Mouse (Mus musculus): Measurements from ENCODE around the gene Tmem262.

DNA sequence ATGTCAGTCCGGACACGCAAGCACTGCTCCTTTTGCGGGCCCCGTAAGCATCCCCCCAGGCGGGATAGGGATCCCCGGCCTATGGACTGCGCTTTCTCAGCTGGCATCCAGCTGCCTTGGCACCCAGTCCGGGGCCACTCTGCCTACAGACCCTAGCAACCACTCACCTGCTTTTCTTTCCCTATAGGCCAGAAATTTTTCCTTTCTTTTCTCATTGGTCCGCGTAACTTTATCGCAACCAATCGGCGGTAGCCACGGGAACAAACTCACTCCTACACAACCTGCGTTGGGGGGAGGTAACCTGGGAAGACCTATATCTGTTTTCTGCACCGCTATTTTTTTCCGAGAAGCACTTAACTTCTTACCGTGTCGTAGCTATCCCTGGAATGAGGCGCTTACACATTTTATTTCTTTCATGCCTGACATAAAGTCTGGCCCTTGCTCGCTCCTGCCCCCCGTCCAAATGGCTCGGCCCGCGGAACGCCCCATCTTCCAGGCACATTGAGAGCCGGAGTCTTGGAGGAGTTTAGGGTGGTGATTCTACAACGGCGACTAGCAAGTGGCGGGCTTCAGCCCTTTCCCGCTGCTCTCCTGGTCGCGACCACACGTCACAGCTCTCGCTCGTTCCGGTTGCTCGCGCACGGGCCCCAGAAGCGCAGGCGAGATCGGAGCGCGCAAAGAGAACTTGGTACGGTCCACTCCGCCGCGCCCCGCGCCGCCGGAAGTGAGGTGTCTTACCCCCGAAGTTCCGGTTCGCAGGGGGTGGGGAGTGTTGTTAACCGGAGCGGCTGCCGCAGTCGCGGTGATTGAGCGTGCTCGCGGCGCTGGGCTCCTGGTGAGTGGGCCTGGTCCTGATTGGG, 33.3 kb upstream of the Tmem262 start, which contains the start of gene Syvn1:
- TF ChIP-seq CTCF (IDR thresholded peaks at IDR 0.05; ENCODE audit: insufficient read depth, low read length) (no peak), POLR2A (IDR thresholded peaks at IDR 0.05; ENCODE audit: borderline replicate concordance, extremely low read depth, low read depth, low read length) (peak; percentile 80)

All from lung, adult 2 months (tissue).